Mouse (Mus musculus) heart, adult 18-20 months (tissue): ENCODE measurements around the gene Tmem132b. TPM values are rescaled to one million over a fixed set of nuclear protein-coding genes. Genes with fewer than 3 reads are reported as not detected.
"Not testable (repeated sequence)": the region's sequence is repeated elsewhere in the genome, so short reads cannot be mapped to it uniquely, and the experiment has no call there.

Source experiments
- DNase-seq, 2 experiments: peaks; one replicate each; pipeline ENCODE4 v3.0.0; 2021 to 2022; ENCODE audit warnings: mixed read lengths in 1 of 2
- long read RNA-seq, 2 experiments: library from polyadenylated mRNA; stranded (forward); transcript quantifications; one replicate each; pipeline ENCODE4 v2.0.0; 2021
- total RNA-seq, 2 experiments: library from RNA; stranded (reverse); gene quantifications; 2 replicates each; pipeline ENCODE4 v1.2.3; 2021

Gene Tmem132b
- not detected for total RNA-seq
- long read RNA-seq, experiment 1 = 0 reads
- long read RNA-seq, experiment 2 = 0 reads

DNA sequence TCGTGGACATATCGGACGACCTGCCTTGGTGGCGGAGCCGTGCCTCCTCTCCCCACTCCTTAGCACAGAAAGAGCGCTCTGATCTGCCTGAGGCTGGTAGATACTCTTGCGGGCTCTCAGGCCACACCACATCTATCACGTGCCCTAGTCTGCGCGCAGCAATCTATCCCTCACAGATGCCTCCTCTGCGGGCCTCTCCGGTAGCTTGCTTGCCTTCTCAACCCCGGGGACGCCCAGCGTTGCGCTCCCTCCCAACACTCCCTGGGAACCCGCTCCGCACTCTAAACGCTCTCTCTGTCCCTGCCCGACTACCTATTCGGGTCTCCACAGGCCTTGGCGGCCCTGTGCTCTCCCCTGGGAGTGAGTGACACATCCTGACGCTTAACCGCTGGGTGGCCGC, at the start of gene Tmem132b:
TSS of gene Tmem132b (plus strand) at position 141 of the 400 bp plus-strand sequence.
- no peak for DNase-seq

DNA sequence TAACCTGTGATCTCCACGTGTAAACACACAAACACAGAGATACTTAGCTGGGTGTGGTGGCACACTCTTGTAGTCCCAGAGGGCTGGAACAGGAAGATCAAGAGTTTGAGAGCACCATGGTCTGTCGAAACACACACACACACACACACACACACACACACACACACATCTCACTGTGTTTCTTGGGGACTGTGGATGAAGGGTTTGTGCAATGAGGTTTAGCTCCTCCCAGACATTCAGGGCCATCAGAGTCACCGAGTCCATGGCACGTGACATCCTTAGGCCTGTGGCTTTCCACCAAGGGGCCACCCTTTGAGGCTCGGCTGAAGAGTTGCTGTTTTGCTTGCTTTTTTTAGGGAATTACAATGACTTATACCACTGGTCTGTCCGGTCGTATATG, 49.1 kb upstream of the Tmem132b start:
- DNase-seq = no peak

DNA sequence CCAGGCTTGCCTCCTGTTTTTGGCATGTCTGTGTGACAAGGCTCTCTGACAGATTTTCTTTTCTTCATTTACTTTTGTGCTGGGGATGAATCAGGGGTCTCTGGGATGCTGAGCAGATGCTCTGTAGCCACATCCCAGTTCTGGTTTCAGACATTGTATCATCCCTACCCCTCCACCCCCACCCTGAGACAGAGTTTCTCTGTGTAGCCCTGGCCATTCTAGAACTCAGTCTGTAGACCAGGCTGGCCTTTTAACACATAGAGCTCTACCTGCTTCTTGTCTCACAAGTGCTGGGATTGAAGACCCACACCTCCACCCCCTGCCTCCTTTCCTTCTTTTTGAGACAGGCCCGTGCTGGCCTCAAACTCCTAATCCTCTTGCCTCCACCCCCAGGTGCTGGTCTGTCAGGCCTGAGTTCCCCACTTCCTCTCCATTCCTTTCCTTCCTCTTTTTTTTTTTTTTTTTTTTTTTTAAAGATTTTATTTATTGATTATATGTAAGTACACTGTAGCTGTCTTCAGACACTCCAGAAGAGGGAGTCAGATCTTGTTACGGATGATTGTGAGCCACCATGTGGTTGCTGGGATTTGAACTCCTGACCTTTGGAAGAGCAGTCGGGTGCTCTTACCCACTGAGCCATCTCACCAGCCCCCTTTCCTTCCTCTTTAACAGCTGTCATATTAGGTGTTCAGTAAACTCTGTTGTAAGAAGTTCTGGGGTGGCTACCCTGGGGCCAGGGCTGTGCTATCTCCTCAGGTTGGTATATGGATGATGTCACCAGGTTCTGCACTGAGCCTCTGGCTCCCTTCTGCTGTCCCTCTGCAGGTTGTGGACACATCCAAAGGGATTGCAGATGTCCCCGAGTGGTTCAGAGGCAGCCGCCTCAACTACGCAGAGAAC, 47.6 kb upstream of the Tmem132b start:
- no peak for DNase-seq

DNA sequence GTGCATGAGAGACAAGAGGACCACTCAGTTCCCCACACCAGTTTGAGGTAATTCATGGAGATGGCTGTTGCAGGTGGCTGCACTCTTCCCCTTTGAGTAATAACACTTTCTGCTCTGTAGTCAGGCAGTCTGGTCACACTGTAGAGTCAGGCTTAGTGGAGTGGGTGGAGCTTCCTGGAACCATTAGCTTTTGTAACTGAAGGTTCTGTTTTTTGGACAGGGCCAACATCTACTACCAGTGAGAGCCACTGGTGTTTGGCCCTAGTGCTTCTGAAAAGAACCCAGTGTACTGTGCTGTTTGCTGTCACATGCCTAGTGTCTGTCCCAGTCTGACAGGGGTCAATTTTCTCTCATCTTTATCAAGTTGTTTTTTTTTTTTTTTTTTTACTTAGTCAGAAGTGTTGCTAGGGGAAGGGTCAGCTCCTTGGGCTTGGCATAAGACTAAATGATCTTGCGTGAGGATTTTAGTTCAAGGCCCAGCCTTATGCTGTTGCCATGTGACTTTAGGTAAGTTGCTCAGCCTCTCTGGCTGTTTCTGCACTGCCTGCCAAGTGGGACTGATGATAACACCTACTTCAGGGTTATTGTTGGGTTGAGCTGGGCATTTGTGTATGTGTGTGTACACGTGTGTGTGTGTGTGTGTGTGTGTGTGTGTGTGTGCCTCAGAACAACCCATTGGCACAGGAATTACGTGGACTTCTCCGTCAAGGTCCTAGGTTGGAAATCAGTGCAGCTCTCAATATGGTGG, 46.4 kb upstream of the Tmem132b start:
- peak in 1 of 2 experiments; percentile 40 for DNase-seq

GRCm38 (mm10) chr5:125486088-125486487, 45.5 kb upstream of the Tmem132b start:
- DNase-seq = no peak

- DNase-seq = no peak
Measured at GRCm38 (mm10) chr5:125487375-125488115, 44.0 kb upstream of the Tmem132b start.

DNA sequence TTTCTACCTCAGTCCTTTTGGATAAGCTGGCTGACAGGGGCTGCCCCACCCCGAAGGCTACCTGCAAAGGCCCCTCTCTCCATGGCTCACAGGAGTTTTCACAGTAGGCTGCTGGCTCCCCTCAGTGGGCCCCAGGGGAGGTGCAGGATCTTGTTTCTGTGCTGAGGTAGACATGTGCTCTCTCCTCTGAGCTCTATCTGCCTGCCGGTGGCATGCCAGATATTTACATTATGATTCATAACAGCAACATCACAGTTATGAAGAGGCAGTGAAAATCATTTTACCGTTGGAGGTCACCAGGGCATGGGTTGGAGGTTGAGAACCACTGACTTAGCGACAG, 43.5 kb upstream of the Tmem132b start:
- DNase-seq = no peak

DNA sequence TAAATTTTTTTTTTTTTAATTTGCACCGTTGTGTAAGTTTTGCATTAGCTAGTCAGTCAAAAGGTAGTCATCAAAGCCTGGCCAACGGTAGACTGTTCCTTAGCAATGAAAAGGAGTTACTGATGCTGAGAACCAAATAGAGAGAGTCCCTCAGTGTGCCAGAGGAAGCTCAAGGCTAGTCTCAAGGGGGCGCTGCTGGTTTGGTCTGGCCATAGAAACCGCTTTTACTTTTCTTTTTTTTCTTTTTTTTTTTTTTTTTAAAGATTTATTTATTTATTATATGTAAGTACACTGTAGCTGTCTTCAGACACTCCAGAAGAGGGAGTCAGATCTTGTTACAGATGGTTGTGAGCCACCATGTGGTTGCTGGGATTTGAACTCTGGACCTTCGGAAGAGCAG, 42.6 kb upstream of the Tmem132b start:
- not testable (repeated sequence) for DNase-seq

DNA sequence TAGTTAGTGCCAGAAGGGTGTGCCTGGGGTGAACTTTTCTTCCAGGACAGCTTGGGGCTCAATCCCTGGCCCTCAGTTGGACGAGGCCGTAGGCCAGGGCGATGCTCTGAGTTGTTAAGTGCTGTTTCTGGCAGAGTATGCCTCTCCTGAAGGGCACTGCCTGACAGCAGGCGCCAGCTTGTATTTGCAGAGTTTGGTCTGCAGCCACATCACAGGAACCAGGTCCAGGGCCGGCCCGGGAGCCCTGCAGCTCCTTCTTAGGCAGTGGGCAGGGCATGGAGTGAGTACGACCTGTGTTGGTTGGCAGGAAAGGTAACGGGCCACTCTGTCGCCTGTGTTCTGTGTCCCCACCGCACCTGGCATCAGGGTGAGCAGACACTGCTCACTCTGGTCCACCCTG, 40.5 kb upstream of the Tmem132b start:
- peak; percentile 57 to 81 for DNase-seq

DNA sequence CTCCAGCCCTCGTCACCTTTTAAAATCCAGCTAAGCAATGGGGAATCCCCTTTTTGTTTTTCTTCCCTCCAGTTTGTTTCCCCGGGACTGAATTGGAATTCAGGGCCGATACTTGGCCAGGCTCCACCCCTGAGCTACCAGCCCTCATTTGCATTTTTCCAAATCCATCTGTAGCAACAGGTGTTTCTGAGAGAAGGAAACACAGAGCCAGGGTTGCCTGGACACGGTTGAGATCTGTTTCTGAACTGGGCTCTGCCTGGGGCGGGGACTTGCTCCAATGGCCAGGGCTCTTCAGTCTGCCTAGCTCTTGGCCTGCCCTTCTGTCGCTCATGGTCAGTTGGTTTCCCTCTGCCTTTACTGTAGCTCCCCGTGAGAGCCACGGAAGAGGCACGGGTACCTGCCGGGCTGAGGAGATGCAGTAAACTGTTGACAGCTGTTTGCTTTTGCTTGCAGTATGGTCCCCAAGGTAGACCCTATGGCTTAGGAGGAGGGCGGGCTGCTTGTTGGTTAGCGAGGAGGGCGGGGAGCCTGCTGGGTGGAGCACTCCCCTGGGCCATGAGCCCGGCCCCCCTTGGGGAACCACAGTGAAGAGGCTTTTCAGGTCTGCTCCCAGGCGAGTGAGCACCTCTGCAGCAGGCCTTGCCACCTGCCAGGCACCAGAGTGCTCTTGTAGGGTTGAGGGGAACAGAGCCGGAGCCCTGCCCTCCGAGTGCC, 39.0 kb upstream of the Tmem132b start:
- no peak for DNase-seq

- DNase-seq = no peak
Measured at GRCm38 (mm10) chr5:125493093-125493423, 38.5 kb upstream of the Tmem132b start.

DNA sequence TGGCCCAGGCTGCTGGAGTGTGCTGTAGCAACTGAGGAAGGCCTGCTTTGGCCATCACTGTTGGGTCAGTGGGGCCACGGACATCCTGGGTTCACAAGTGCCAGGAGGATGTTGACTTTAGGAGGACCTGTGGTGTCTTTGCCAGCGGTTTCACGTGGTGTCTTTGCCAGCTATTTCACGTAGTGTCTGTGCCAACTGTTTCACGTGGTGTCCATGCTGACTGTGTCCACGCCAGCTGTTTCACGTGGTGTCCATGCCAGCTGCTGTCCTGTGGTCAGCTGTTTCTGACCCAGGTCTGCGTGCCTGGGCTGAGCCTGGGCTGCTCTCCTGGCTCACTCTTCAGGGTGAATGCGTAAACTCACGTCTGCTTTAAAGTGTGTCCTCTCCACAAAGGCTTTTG, 35.9 kb upstream of the Tmem132b start:
- peak; percentile 39 to 60 for DNase-seq

DNA sequence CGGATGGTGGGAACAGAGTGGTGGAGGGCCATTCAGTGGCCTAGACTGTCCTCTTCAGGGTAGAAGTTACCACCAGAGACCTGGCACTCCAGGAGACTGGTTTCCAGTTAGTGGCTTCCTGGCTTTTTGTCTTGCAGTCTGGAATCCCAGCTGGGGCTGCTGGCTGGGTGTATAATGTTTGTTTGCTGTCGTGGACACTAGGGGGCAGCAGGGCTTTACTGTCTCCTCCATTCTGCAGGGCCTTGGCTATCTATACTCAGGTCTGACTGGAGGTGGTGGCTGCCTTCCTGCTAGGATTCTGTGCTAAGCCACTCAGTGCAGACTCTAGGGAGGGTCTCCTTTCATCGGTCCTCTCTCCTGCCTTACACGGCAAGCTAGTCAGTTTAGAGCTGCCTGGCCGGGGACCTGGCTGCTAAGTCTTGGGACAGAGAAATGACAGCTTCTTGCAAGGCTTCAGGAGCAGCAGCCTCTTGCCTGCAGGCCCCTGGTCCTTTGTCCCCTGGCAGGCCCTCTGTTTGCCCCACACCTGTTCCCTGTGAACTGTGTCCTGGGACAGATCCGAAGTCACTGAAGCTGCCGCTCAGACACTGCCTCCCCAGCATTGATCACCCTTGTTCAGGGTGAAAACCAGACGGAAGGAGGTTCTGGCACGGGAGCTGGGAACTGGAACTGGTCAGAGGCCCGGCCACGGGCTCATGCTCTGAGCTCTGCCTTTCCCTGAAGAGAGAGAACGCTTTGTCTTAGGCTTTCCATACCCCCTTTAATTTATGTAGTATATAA, 33.6 kb upstream of the Tmem132b start:
- peak; percentile 49 to 74 for DNase-seq

- no peak for DNase-seq
Measured at GRCm38 (mm10) chr5:125501505-125501904, 30.1 kb upstream of the Tmem132b start.

- DNase-seq = no peak
Measured at GRCm38 (mm10) chr5:125502186-125502585, 29.4 kb upstream of the Tmem132b start.

DNA sequence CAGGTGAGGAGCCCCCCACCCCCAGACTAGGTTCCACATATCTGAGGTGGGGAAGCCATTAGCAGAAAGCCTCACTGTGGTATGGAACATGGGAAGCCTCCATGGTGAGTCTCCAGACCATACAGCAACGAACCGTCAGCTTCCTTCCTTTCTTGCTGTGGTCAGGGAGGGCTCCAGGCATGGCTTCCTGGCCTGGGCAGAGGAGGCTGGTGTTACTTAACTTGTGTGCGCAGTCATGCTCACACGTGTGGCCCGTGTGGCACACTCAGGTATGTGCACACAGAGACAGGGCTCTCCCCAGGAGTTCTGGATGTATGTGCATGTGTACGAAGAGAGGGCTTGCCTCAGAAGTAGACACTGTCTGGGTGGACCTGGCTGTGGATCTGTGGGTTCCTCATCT, 27.9 kb upstream of the Tmem132b start:
- no peak for DNase-seq

- DNase-seq = no peak
Measured at GRCm38 (mm10) chr5:125504692-125505091, 26.9 kb upstream of the Tmem132b start.

GRCm38 (mm10) chr5:125505968-125506367, 25.6 kb upstream of the Tmem132b start:
- no peak for DNase-seq

- DNase-seq = no peak
Measured at GRCm38 (mm10) chr5:125507582-125507981, 24.0 kb upstream of the Tmem132b start.

DNA sequence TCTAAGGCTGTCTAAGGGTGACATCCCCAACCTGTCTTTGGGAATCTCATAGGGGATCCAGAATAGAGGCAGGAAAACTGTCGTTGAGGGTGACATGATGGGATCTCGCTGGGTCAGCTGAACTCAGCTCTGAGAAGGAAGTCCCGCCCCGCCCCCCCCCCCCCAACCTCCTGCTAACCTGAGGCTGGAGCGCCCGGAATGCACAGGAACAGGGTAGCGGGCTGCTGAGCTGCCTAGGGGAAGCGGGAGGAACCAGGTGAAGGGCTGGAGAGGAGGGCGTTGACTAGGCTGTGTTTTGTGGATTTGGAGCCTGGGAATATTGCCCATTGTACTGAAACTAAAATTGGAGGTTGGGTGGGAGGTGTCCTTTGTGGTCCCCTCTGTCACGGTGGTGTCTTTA, 23.6 kb upstream of the Tmem132b start:
- no peak for DNase-seq

DNA sequence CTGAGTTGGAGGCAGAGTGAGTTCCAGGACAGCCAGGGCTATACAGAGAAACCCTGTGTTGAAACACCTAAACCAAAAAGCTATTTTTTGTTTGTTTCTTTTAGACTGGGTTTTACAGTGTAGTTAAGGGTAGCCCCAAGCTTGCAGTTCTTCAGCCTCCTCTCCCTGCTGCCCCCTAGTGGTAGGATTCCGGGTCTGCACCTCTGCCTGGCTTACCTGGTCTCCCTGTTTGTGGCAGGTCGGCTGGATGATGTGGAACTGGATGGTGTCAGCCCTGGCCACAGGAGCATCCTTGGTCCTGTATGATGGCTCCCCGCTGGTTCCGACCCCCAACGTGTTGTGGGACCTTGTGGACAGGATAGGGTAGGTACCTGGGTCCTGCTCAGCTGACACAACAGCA, 22.0 kb upstream of the Tmem132b start:
- peak in 1 of 2 experiments; percentile 68 for DNase-seq
